Mouse (Mus musculus) hindbrain, embryonic 11.5 days (tissue): Measurements from ENCODE around the gene Dnah17. TPM values are rescaled to one million over a fixed set of nuclear protein-coding genes. Genes with fewer than 3 reads are reported as not detected.

Experiments used
- ATAC-seq: fragments of 200-750 bp; cut with Nextera tagmentation; 2 replicates; pipeline ENCODE4 v1.8.0; 2017; ENCODE audit warnings: mild to moderate bottlenecking, moderate TSS enrichment, moderate library complexity; ENCODE audit not compliant: low FRiP score
- DNase-seq: peaks from one replicate; pipeline ENCODE4 v3.0.0-alpha.2; 2015; ENCODE audit warnings: low spot score
- H3K27ac ChIP-seq: fragments of 300-500 bp; sonication (generic); 2 replicates; pipeline ENCODE4 v1.5.1; 2014; ENCODE audit warnings: mild to moderate bottlenecking, low read depth, low read length
- H3K27me3 ChIP-seq: fragments of 300-500 bp; sonication (generic); 2 replicates; pipeline ENCODE4 v1.6.1; 2014; ENCODE audit warnings: mild to moderate bottlenecking, low read length, moderate library complexity, mixed read lengths; ENCODE audit not compliant: control insufficient read depth, insufficient read depth
- H3K36me3 ChIP-seq: fragments of 300-500 bp; sonication (generic); 2 replicates; pipeline ENCODE4 v1.6.1; 2014; ENCODE audit warnings: mild to moderate bottlenecking, low read length, moderate library complexity, mixed read lengths; ENCODE audit not compliant: control insufficient read depth, insufficient read depth
- H3K4me1 ChIP-seq: fragments of 300-500 bp; sonication (generic); replicated peaks from 2 replicates; pipeline ENCODE4 v1.6.1; 2014; ENCODE audit warnings: low read length, mixed read lengths; ENCODE audit not compliant: control insufficient read depth, insufficient read depth
- H3K4me2 ChIP-seq: fragments of 300-500 bp; sonication (generic); replicated peaks from 2 replicates; pipeline ENCODE4 v1.6.1; 2014; ENCODE audit warnings: mild to moderate bottlenecking, low read depth, low read length
- H3K4me3 ChIP-seq: fragments of 300-500 bp; sonication (generic); 2 replicates; pipeline ENCODE4 v1.5.1; 2014; ENCODE audit warnings: low read depth, low read length
- H3K9ac ChIP-seq: fragments of 300-500 bp; sonication (generic); 2 replicates; pipeline ENCODE4 v1.6.1; 2014; ENCODE audit warnings: low read depth, low read length
- H3K9me3 ChIP-seq: fragments of 300-500 bp; sonication (generic); 2 replicates; pipeline ENCODE4 v1.6.1; 2016; ENCODE audit warnings: low read length; ENCODE audit not compliant: control insufficient read depth
- WGBS: fragments of 180-500 bp; shearing (Covaris S2); extraction: QIAGEN DNeasy Blood & Tissue Kit; methylation state at CpG from one replicate; pipeline ENCODE4 v1.1.7; 2014; 5-methylcytosine and 5-hydroxymethylcytosine counted together
- polyA plus RNA-seq: library from polyadenylated mRNA; unstranded; fragments of >200 nt; fragmentation: Nextera tagmentation; extraction: Ambion mirVana; gene quantifications from 2 replicates; pipeline ENCODE4 v1.2.1, GENCODE M21; 2014

Gene Dnah17
- polyA plus RNA-seq, 1 experiment from 2014 or later = 0.17 TPM

- no peaks in the 10 kb centered on the region for H3K9me3 ChIP-seq
- H3K4me3 ChIP-seq = no peak overlapping the region
- WGBS = 88% methylated on average over 12 of the region's 12 CpGs
- H3K27me3 ChIP-seq = no peaks in the 10 kb centered on the region
- H3K4me1 ChIP-seq = no peaks in the 10 kb centered on the region; the same call in 1 of the 2 replicates
- no peak overlapping the region for H3K9ac ChIP-seq
- no peak overlapping the region for H3K4me2 ChIP-seq
- H3K27ac ChIP-seq = no peak overlapping the region
- DNase-seq = no peak
- no peaks in the 10 kb centered on the region for H3K36me3 ChIP-seq
- no peak for ATAC-seq
Measured at GRCm38 (mm10) chr11:118014391-118014995, 115.9 kb downstream of the Dnah17 start.

DNA sequence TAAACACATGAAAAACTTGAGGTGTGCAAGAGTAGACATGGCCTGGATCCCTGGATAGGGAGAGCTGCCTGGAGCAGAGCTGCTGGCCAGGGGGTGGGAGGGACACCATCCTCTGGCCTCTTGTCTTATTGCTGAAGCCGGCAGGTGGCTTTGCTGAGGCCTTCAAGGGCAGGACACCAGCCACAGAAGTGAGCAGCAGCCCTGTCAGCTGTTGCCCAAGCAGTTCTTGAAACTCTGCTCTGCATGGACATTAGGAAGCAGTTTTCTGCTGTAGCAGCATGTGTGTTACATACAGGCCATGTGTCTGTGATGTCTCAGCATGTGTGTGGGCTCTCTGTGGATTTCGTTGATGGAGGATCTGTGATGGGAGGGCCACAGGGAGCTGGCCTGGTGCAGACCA, 117.1 kb downstream of the Dnah17 start:
- no peak overlapping the region for H3K9ac ChIP-seq
- H3K36me3 ChIP-seq = no peaks in the 10 kb centered on the region
- no peaks in the 10 kb centered on the region for H3K27me3 ChIP-seq
- no peak overlapping the region for H3K4me3 ChIP-seq
- ATAC-seq (no peak), DNase-seq (no peak)
- H3K4me2 ChIP-seq = no peak overlapping the region
- H3K9me3 ChIP-seq = no peaks in the 10 kb centered on the region
- WGBS = 65% methylated on average over 2 of the region's 2 CpGs
- H3K4me1 ChIP-seq = no peaks in the 10 kb centered on the region; the same call in 1 of the 2 replicates
- H3K27ac ChIP-seq = no peak overlapping the region

DNA sequence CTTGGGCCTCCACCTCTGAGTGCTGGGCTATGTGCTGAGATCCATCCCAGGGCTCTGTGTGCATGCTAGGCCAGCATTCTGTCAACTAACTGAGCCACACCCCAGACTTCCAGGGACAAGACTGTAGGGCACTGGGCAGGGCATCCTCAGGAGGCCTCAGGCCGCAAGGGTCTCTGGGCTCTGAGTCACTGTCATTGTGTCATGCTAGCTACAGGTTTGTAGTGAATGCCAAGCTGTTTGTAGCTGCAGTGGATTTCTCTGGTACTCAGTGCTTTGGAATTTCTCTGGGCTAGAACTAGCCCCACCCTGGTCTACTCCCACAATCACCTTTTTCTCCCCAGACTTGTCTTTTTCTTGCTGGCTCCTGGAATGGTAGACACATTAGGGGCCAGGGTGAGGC, 117.8 kb downstream of the Dnah17 start:
- no peak for ATAC-seq
- Histone ChIP-seq H3K27ac (no peak overlapping the region), H3K36me3 (no peaks in the 10 kb centered on the region), H3K9me3 (no peaks in the 10 kb centered on the region), H3K4me2 (no peak overlapping the region), H3K4me3 (no peak overlapping the region), H3K27me3 (no peaks in the 10 kb centered on the region), H3K4me1 (peaks cover under 1% of the 10 kb centered on the region; the same call in 1 of the 2 replicates), H3K9ac (no peak overlapping the region)
- 80% methylated on average over 1 of the region's 1 CpGs for whole genome bisulfite sequencing
- DNase-seq = no peak

DNA sequence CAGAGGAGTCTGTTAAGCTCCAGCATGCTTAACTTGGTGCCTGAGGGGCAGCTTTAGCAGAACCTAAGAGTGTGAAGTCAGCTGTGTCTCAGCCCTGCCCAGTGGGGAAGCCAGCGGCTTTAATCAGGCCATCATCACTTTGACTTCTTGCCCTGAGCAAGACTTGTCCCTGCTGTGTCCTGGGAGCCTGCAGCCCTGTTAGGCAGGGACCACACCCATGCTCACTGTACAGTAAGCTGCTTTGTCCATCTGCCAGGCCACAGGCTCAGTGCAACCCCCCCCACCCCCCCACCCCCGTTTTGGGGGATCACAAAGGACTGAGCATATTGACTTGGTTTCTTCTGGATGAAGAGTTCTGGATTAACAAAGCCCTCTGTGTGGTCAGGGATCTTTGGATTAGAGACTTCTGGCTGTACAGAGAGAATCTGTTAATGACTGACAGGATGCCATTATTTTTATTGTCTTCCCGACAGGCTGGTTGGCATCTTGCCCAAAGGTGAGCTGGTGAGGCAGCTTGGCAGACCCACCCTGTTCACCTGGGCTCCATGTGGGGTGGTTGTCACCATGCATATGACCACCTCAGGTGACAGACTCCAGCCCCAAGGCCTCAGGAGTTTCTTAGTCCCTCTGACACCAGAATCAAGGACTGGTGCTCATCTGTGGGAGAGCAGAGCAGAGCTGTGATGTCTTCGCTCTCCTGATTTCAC, 120.4 kb downstream of the Dnah17 start:
- Histone ChIP-seq H3K4me1 (peaks cover 2% of the 10 kb centered on the region; the same call in 1 of the 2 replicates), H3K4me3 (no peak overlapping the region), H3K27ac (no peak overlapping the region), H3K9ac (no peak overlapping the region), H3K27me3 (no peaks in the 10 kb centered on the region), H3K4me2 (no peak overlapping the region), H3K36me3 (peaks cover 3% of the 10 kb centered on the region; the same call in 1 of the 2 replicates), H3K9me3 (no peaks in the 10 kb centered on the region)
- 63% methylated on average over 4 of the region's 4 CpGs for WGBS
- ATAC-seq = no peak
- no peak for DNase-seq

- peaks cover 2% of the 10 kb centered on the region; the same call in 1 of the 2 replicates for H3K4me1 ChIP-seq
- DNase-seq (no peak), ATAC-seq (no peak)
- no peak overlapping the region for H3K27ac ChIP-seq
- H3K4me3 ChIP-seq = no peak overlapping the region
- H3K27me3 ChIP-seq = no peaks in the 10 kb centered on the region
- no peak overlapping the region for H3K4me2 ChIP-seq
- H3K36me3 ChIP-seq = peaks cover 3% of the 10 kb centered on the region
- 81% methylated on average over 8 of the region's 8 CpGs for WGBS
- no peak overlapping the region for H3K9ac ChIP-seq
- H3K9me3 ChIP-seq = no peaks in the 10 kb centered on the region
Measured at GRCm38 (mm10) chr11:118008843-118009242, 121.6 kb downstream of the Dnah17 start.

- Histone ChIP-seq H3K4me3 (no peak overlapping the region), H3K9ac (no peak overlapping the region), H3K4me2 (no peak overlapping the region), H3K4me1 (peaks cover 2% of the 10 kb centered on the region; the same call in 1 of the 2 replicates), H3K9me3 (no peaks in the 10 kb centered on the region), H3K36me3 (peaks cover 7% of the 10 kb centered on the region), H3K27me3 (no peaks in the 10 kb centered on the region), H3K27ac (no peak overlapping the region)
- ATAC-seq = no peak
- 64% methylated on average over 5 of the region's 5 CpGs for WGBS
- DNase-seq = no peak
Measured at GRCm38 (mm10) chr11:118008144-118008805, 122.2 kb downstream of the Dnah17 start.

- peaks cover 11% of the 10 kb centered on the region for H3K36me3 ChIP-seq
- no peaks in the 10 kb centered on the region for H3K27me3 ChIP-seq
- H3K4me3 ChIP-seq = no peak overlapping the region
- H3K27ac ChIP-seq = no peak overlapping the region
- peaks cover 2% of the 10 kb centered on the region; the same call in 1 of the 2 replicates for H3K4me1 ChIP-seq
- WGBS = 75% methylated on average over 8 of the region's 8 CpGs
- no peak overlapping the region for H3K4me2 ChIP-seq
- ATAC-seq (no peak), DNase-seq (no peak)
- no peaks in the 10 kb centered on the region for H3K9me3 ChIP-seq
- H3K9ac ChIP-seq = no peak overlapping the region
Measured at GRCm38 (mm10) chr11:118007460-118008143, 122.8 kb downstream of the Dnah17 start.

- 86% methylated on average over 5 of the region's 5 CpGs for WGBS
- Histone ChIP-seq H3K9ac (no peak overlapping the region), H3K36me3 (peaks cover 11% of the 10 kb centered on the region), H3K27ac (no peak overlapping the region), H3K27me3 (no peaks in the 10 kb centered on the region), H3K4me2 (no peak overlapping the region), H3K4me1 (peaks cover 2% of the 10 kb centered on the region; the same call in 1 of the 2 replicates), H3K4me3 (no peak overlapping the region), H3K9me3 (no peaks in the 10 kb centered on the region)
- no peak for DNase-seq
- ATAC-seq = no peak
Measured at GRCm38 (mm10) chr11:118004217-118004616, 126.2 kb downstream of the Dnah17 start.
